In the genomic region with DNA sequence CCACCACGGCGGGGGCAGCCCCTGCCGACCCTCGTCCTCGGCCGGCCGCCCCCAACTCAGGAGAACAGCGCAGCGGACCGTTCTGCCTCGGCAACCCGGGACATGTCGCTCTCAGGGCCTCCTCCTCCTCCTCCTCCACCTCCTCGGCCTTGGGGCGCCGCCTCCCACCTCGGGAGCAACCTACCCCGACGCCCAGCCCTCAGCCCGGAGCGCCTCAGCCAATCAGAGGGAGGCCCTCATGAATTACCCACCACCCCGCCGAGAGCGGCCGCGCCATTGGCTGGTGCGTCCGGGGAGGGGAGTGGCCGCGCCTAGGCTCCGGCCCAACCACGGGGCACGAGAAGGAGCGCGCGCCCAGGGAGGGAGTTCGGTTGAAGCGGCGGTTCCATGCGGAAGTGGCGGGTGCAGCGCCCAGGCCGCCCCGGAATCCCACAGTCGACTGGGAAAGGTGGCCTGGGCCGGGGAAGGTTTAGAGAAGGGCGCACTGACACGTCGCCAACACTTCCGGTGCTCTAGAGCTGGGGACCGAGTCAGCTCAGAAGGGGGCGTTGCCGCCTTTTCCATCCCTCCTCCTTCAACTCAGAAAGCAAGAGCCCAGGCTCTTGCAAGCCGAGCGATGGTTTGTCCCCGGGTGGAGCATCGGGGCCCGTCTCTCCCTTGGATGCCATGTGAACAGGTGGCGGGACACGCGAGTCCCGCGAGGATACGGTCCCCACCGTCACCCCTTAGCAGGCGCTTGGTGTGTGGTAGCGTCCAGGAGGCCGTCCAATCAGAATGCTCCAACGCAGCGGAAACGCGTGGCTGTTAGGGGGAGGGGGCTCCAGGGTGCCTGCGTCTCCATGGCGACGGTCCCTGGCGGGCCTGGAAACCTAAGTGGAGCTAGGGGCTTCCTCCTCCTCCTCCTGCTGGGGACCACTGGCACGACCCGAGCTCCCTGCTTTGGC, we compare ENCODE assay signal across 8 mouse cellular contexts. TPM values are rescaled to one million over a fixed set of nuclear protein-coding genes. Genes with fewer than 3 reads are reported as not detected.
DNase-seq lines count a peak whose midpoint lies in the region; ATAC-seq and TF ChIP-seq lines count a peak whose summit lies in the region.

Gene Mlec, minus strand, starts transcription at position 140 of the 944 bp plus-strand sequence.

- peak within 1 kb of the TSS; percentile 98 for H3K9ac ChIP-seq in heart, embryonic 12.5 days
- H3K9ac ChIP-seq in kidney, postnatal 0 days (ENCODE audit: low read depth, low read length), result peak within 1 kb of the TSS; percentile 96
- peak within 1 kb of the TSS; percentile 98 for H3K9ac ChIP-seq in liver, embryonic 11.5 days (ENCODE audit: low read depth, low read length)
- peak within 1 kb of the TSS; percentile 95 for H3K9ac ChIP-seq in stomach, embryonic 14.5 days (replicated peaks; ENCODE audit: low read depth, low read length)

- no peaks in the 10 kb centered on the region for H3K9me3 ChIP-seq in erythroblast, embryonic 14.5 days (ENCODE audit: control insufficient read depth, low read length)
- H3K9me3 ChIP-seq in heart, embryonic 12.5 days (replicated peaks), result no peaks in the 10 kb centered on the region
- H3K9me3 ChIP-seq in kidney, postnatal 0 days (replicated peaks; ENCODE audit: low read length), result no peaks in the 10 kb centered on the region
- no peaks in the 10 kb centered on the region for H3K9me3 ChIP-seq in liver, embryonic 11.5 days (ENCODE audit: control insufficient read depth, low read length)
- no peaks in the 10 kb centered on the region for H3K9me3 ChIP-seq in stomach, embryonic 14.5 days (ENCODE audit: control insufficient read depth, low read depth, low read length)

- peak; percentile 99 for ATAC-seq in heart, embryonic 12.5 days (ENCODE audit: insufficient number of reproducible peaks, low FRiP score)
- ATAC-seq in kidney, postnatal 0 days (replicated peaks; ENCODE audit: low FRiP score, low read depth), result peak; percentile 98
- ATAC-seq in liver, embryonic 11.5 days (replicated peaks; ENCODE audit: low FRiP score), result peak; percentile 96
- peak; percentile 98 for ATAC-seq in stomach, embryonic 14.5 days (ENCODE audit: insufficient number of reproducible peaks, insufficient read depth, low FRiP score, low read depth)

- H3K36me3 ChIP-seq in C2C12 (ENCODE audit: control insufficient read depth, insufficient read depth), result peaks cover 15% of the 10 kb centered on the region
- H3K36me3 ChIP-seq in erythroblast, embryonic 14.5 days (ENCODE audit: control insufficient read depth), result peaks cover 3% of the 10 kb centered on the region; the same call in 1 of the 2 replicates
- 0 out of 2 replicates have a peak, but pooled peaks cover 3% of the 10 kb centered on the region for H3K36me3 ChIP-seq in heart, embryonic 12.5 days
- H3K36me3 ChIP-seq in kidney, postnatal 0 days (ENCODE audit: insufficient read depth, low read length), result no peaks in the 10 kb centered on the region
- H3K36me3 ChIP-seq in liver, embryonic 11.5 days (ENCODE audit: control insufficient read depth, insufficient read depth, low read length), result no peaks in the 10 kb centered on the region
- H3K36me3 ChIP-seq in stomach, embryonic 14.5 days (ENCODE audit: control insufficient read depth, insufficient read depth, low read length), result peaks cover 3% of the 10 kb centered on the region

- peak; percentile 99 for DNase-seq in brain, embryonic 14.5 days (ENCODE audit: low read depth)
- peak; percentile 99 for DNase-seq in kidney, postnatal 0 days (ENCODE audit: low spot score)
- DNase-seq in liver, embryonic 11.5 days (ENCODE audit: low spot score), result peak; percentile 99
- peak; percentile 99 for DNase-seq in naive thymus-derived CD4-positive, alpha-beta T cell, adult 2 months (ENCODE audit: low read depth)

- whole genome bisulfite sequencing in heart, embryonic 12.5 days, result under 1% methylated on average over 74 of the region's 78 CpGs
- WGBS in kidney, postnatal 0 days, result under 1% methylated on average over 74 of the region's 78 CpGs
- under 1% methylated on average over 75 of the region's 78 CpGs for WGBS in liver, embryonic 11.5 days
- WGBS in stomach, embryonic 14.5 days, result under 1% methylated on average over 76 of the region's 78 CpGs

- no peaks in the 10 kb centered on the region for H3K27me3 ChIP-seq in C2C12 (ENCODE audit: control insufficient read depth, insufficient read depth, insufficient read length)
- no peaks in the 10 kb centered on the region for H3K27me3 ChIP-seq in erythroblast, embryonic 14.5 days (ENCODE audit: control insufficient read depth)
- H3K27me3 ChIP-seq in heart, embryonic 12.5 days (replicated peaks), result no peaks in the 10 kb centered on the region
- no peaks in the 10 kb centered on the region for H3K27me3 ChIP-seq in kidney, postnatal 0 days (ENCODE audit: insufficient read depth, low read length)
- no peaks in the 10 kb centered on the region for H3K27me3 ChIP-seq in liver, embryonic 11.5 days (replicated peaks; ENCODE audit: control insufficient read depth, insufficient read depth, low read length)
- H3K27me3 ChIP-seq in stomach, embryonic 14.5 days (ENCODE audit: control insufficient read depth, insufficient read depth, low read length), result no peaks in the 10 kb centered on the region

- peak within 1 kb of the TSS; percentile 85 for H3ac ChIP-seq in C2C12 (ENCODE audit: control insufficient read depth, insufficient read length, low read depth)

- H3K4me1 ChIP-seq in erythroblast, embryonic 14.5 days (ENCODE audit: control insufficient read depth), result peaks cover 69% of the 10 kb centered on the region
- peaks cover 41% of the 10 kb centered on the region for H3K4me1 ChIP-seq in heart, embryonic 12.5 days (replicated peaks)
- H3K4me1 ChIP-seq in kidney, postnatal 0 days (replicated peaks; ENCODE audit: insufficient read depth, low read length), result peaks cover 36% of the 10 kb centered on the region
- peaks cover 48% of the 10 kb centered on the region for H3K4me1 ChIP-seq in liver, embryonic 11.5 days (replicated peaks; ENCODE audit: control insufficient read depth, insufficient read depth, low read length)
- H3K4me1 ChIP-seq in stomach, embryonic 14.5 days (ENCODE audit: control insufficient read depth, insufficient read depth, low read length), result peaks cover 34% of the 10 kb centered on the region

- H3K79me3 ChIP-seq in C2C12 (ENCODE audit: low read depth), result peaks cover 43% of the 10 kb centered on the region

- peak within 1 kb of the TSS; percentile 96 for H3K27ac ChIP-seq in heart, embryonic 12.5 days (ENCODE audit: poor library complexity, severe bottlenecking)
- peak within 1 kb of the TSS; percentile 96 for H3K27ac ChIP-seq in kidney, postnatal 0 days
- H3K27ac ChIP-seq in liver, embryonic 11.5 days (ENCODE audit: low read depth, low read length), result peak within 1 kb of the TSS; percentile 95
- H3K27ac ChIP-seq in stomach, embryonic 14.5 days (ENCODE audit: low read length), result peak within 1 kb of the TSS; percentile 97

- H3K4me3 ChIP-seq in C2C12 (ENCODE audit: insufficient read depth, poor library complexity, severe bottlenecking), result peak within 1 kb of the TSS; percentile 72
- peak within 1 kb of the TSS; percentile 92 for H3K4me3 ChIP-seq in erythroblast, embryonic 14.5 days (replicated peaks)
- peak within 1 kb of the TSS; percentile 91 for H3K4me3 ChIP-seq in heart, embryonic 12.5 days
- peak within 1 kb of the TSS; percentile 93 for H3K4me3 ChIP-seq in kidney, postnatal 0 days (replicated peaks; ENCODE audit: low read depth, low read length)
- peak within 1 kb of the TSS; percentile 99 for H3K4me3 ChIP-seq in liver, embryonic 11.5 days (ENCODE audit: low read depth, low read length)
- peak within 1 kb of the TSS; percentile 100 for H3K4me3 ChIP-seq in stomach, embryonic 14.5 days (ENCODE audit: low read depth, low read length)

- H3K4me2 ChIP-seq in heart, embryonic 12.5 days, result peak within 1 kb of the TSS; percentile 83
- peak within 1 kb of the TSS; percentile 67 for H3K4me2 ChIP-seq in kidney, postnatal 0 days (ENCODE audit: low read length)
- peak within 1 kb of the TSS; percentile 94 for H3K4me2 ChIP-seq in liver, embryonic 11.5 days
- H3K4me2 ChIP-seq in stomach, embryonic 14.5 days (replicated peaks; ENCODE audit: low read depth, low read length), result peak within 1 kb of the TSS; percentile 86

- no peak for TF ChIP-seq CTCF in C2C12 (IDR thresholded peaks at IDR 0.05; ENCODE audit: control insufficient read depth, insufficient read depth, insufficient read length)
- peak; percentile 35; the same call in 1 of the 2 replicates for TF ChIP-seq CTCF in brain, embryonic 14.5 days (IDR thresholded peaks at IDR 0.05; ENCODE audit: borderline replicate concordance, extremely low read depth, insufficient read depth, insufficient read length)
- peak; percentile 26; the same call in 1 of the 2 replicates for TF ChIP-seq CTCF in kidney, postnatal 0 days (IDR thresholded peaks at IDR 0.05; ENCODE audit: low read depth)

- peak; percentile 90 for TF ChIP-seq POLR2A in brain, embryonic 14.5 days (IDR thresholded peaks at IDR 0.05; ENCODE audit: borderline replicate concordance, extremely low read depth, insufficient read depth, insufficient read length, poor library complexity, severe bottlenecking)

- H3K79me2 ChIP-seq in C2C12 (ENCODE audit: control insufficient read depth, insufficient read depth), result peaks cover 46% of the 10 kb centered on the region

TF ChIP-seq in C2C12, 6 proteins besides CTCF, POLR2A, EP300 and RAD21:
- TF ChIP-seq MYOD1 (IDR thresholded peaks at IDR 0.05; ENCODE audit: control insufficient read depth, insufficient read length, low read depth) (no peak), FOSL1 (IDR thresholded peaks at IDR 0.05; ENCODE audit: insufficient read depth, low read length, poor library complexity, severe bottlenecking) (no peak), MYOG (IDR thresholded peaks at IDR 0.05; ENCODE audit: control insufficient read depth, extremely low read depth, insufficient read length) (no peak)

RNA-seq across cellular contexts. Expression of gene Mlec, which starts in this region (rescaled TPM):
- 120 TPM for polyA plus RNA-seq in C2C12 (2012; fragmentation: generic; extraction: Trizol)
- 63.6 and 80.4 TPM in 2 replicates for polyA plus RNA-seq in brain, embryonic 14.5 days (2012; rRNA removed)
- 0.53 and 0.69 TPM in 2 replicates for polyA plus RNA-seq in erythroblast, embryonic 14.5 days (2012)
- polyA plus RNA-seq in heart, embryonic 12.5 days (2016; fragmentation: Nextera tagmentation; extraction: Ambion mirVana), result 103 and 105 TPM in 2 replicates
- polyA plus RNA-seq in kidney, postnatal 0 days (2015; fragmentation: Nextera tagmentation; extraction: Ambion mirVana), result 43.6 and 44.4 TPM in 2 replicates
- 56.2 and 59.5 TPM in 2 replicates for polyA plus RNA-seq in liver, embryonic 11.5 days (2014; fragmentation: Nextera tagmentation; extraction: Ambion mirVana)
- polyA plus RNA-seq in stomach, embryonic 14.5 days (2014; fragmentation: Nextera tagmentation; extraction: Ambion mirVana), result 52.6 and 61.3 TPM in 2 replicates

Comparison
In these comparisons a context has a peak if more than half of its experiments do, and no peak if none do; other contexts are left out.
1. Peak in every context shown above with its lines: DNase-seq, ATAC-seq, H3K4me3 ChIP-seq and H3K27ac ChIP-seq.
2. RNA of gene Mlec (polyA plus RNA-seq): 120 TPM in C2C12 (single experiment), 103 to 105 TPM in heart, embryonic 12.5 days, 63.6 to 80.4 TPM in brain, embryonic 14.5 days, 56.2 to 59.5 TPM in liver, embryonic 11.5 days, 52.6 to 61.3 TPM in stomach, embryonic 14.5 days and 43.6 to 44.4 TPM in kidney, postnatal 0 days; 0.53 to 0.69 TPM in erythroblast, embryonic 14.5 days; every median in the first group is over 10 times any median in the second.